Mouse (Mus musculus) embryonic facial prominence, embryonic 11.5 days (tissue): Measurements from ENCODE around the gene Gm47996. TPM values are rescaled to one million over a fixed set of nuclear protein-coding genes. Genes with fewer than 3 reads are reported as not detected.
"Not testable (repeated sequence)": the region's sequence is repeated elsewhere in the genome, so short reads cannot be mapped to it uniquely, and the experiment has no call there.

Source experiments
- ATAC-seq: fragments of 200-750 bp; cut with Nextera tagmentation; replicated peaks from 2 replicates; pipeline ENCODE4 v1.8.0; 2017; ENCODE audit warnings: low read depth; ENCODE audit not compliant: insufficient number of reproducible peaks, low FRiP score, low TSS enrichment
- DNase-seq: peaks from one replicate; pipeline ENCODE4 v3.0.0-alpha.2; 2015; ENCODE audit warnings: low spot score
- H3K27ac ChIP-seq: fragments of 300-500 bp; sonication (generic); replicated peaks from 2 replicates; pipeline ENCODE4 v1.5.1; 2014; ENCODE audit warnings: mild to moderate bottlenecking, low read depth, low read length, control low read depth
- H3K27me3 ChIP-seq: fragments of 300-500 bp; sonication (generic); 2 replicates; pipeline ENCODE4 v1.6.1; 2014; ENCODE audit warnings: mild to moderate bottlenecking, low read length, moderate library complexity, mixed read lengths; ENCODE audit not compliant: control insufficient read depth, insufficient read depth
- H3K36me3 ChIP-seq: fragments of 300-500 bp; sonication (generic); replicated peaks from 2 replicates; pipeline ENCODE4 v1.6.1; 2014; ENCODE audit warnings: low read depth, mild to moderate bottlenecking, low read length, moderate library complexity, mixed read lengths; ENCODE audit not compliant: control insufficient read depth, insufficient read depth
- H3K4me1 ChIP-seq: fragments of 300-500 bp; sonication (generic); 2 replicates; pipeline ENCODE4 v1.6.1; 2014; ENCODE audit warnings: low read length, mixed read lengths; ENCODE audit not compliant: control insufficient read depth, insufficient read depth
- H3K4me2 ChIP-seq: fragments of 300-500 bp; sonication (generic); 2 replicates; pipeline ENCODE4 v1.6.1; 2014; ENCODE audit warnings: low read depth, mild to moderate bottlenecking, control low read depth, low read length, moderate library complexity
- H3K4me3 ChIP-seq: fragments of 300-500 bp; sonication (generic); 2 replicates; pipeline ENCODE4 v1.5.1; 2014; ENCODE audit warnings: low read depth, low read length, control low read depth
- H3K9ac ChIP-seq: fragments of 300-500 bp; sonication (generic); replicated peaks from 2 replicates; pipeline ENCODE4 v1.6.1; 2014; ENCODE audit warnings: mild to moderate bottlenecking, control low read depth, low read length
- H3K9me3 ChIP-seq: fragments of 300-500 bp; sonication (generic); replicated peaks from 2 replicates; pipeline ENCODE4 v1.6.1; 2016; ENCODE audit warnings: mild to moderate bottlenecking, low read length, inconsistent platforms, mixed read lengths; ENCODE audit not compliant: control insufficient read depth
- WGBS: fragments of 180-500 bp; shearing (Covaris S2); extraction: QIAGEN DNeasy Blood & Tissue Kit; methylation state at CpG from one replicate; pipeline ENCODE4 v1.1.7; 2014; 5-methylcytosine and 5-hydroxymethylcytosine counted together
- polyA plus RNA-seq: library from polyadenylated mRNA; unstranded; fragments of >200 nt; fragmentation: Nextera tagmentation; extraction: Ambion mirVana; gene quantifications from 2 replicates; pipeline ENCODE4 v1.2.1, GENCODE M21; 2014

Gm47996 gene
- 0.54 TPM in 1 of 2 replicates, not detected in the other for polyA plus RNA-seq

GRCm38 (mm10) chr1:151209824-151210355, at the start of gene Gm47996:
TSS of gene Gm47996 (plus strand) at chr1:151210131.
- H3K4me1 ChIP-seq, H3K4me2 ChIP-seq, H3K4me3 ChIP-seq, DNase-seq, H3K27me3 ChIP-seq, H3K36me3 ChIP-seq, ATAC-seq, H3K27ac ChIP-seq, H3K9me3 ChIP-seq, H3K9ac ChIP-seq: not testable (repeated sequence)
- WGBS = 90% methylated on average over 4 of the region's 8 CpGs

GRCm38 (mm10) chr1:151166031-151166430, 43.9 kb upstream of the Gm47996 start:
- H3K4me2 ChIP-seq = no peak overlapping the region
- 33% methylated on average over 8 of the region's 8 CpGs for WGBS
- H3K9ac ChIP-seq = no peak overlapping the region
- no peaks in the 10 kb centered on the region for H3K27me3 ChIP-seq
- no peaks in the 10 kb centered on the region for H3K9me3 ChIP-seq
- DNase-seq (no peak), ATAC-seq (no peak)
- no peaks in the 10 kb centered on the region for H3K4me1 ChIP-seq
- no peak overlapping the region for H3K27ac ChIP-seq
- no peaks in the 10 kb centered on the region for H3K36me3 ChIP-seq
- H3K4me3 ChIP-seq = no peak overlapping the region

GRCm38 (mm10) chr1:151167297-151168047, 42.5 kb upstream of the Gm47996 start:
- Histone ChIP-seq H3K4me3 (no peak overlapping the region), H3K27me3 (no peaks in the 10 kb centered on the region), H3K27ac (no peak overlapping the region), H3K9ac (no peak overlapping the region), H3K9me3 (no peaks in the 10 kb centered on the region), H3K36me3 (no peaks in the 10 kb centered on the region), H3K4me2 (no peak overlapping the region), H3K4me1 (no peaks in the 10 kb centered on the region)
- DNase-seq (no peak), ATAC-seq (no peak)
- WGBS = 31% methylated on average over 12 of the region's 12 CpGs

GRCm38 (mm10) chr1:151168637-151169036, 41.3 kb upstream of the Gm47996 start:
- 77% methylated on average over 3 of the region's 3 CpGs for WGBS
- Histone ChIP-seq H3K27me3 (no peaks in the 10 kb centered on the region), H3K9ac (no peak overlapping the region), H3K4me2 (no peak overlapping the region), H3K36me3 (no peaks in the 10 kb centered on the region), H3K27ac (no peak overlapping the region), H3K4me1 (no peaks in the 10 kb centered on the region), H3K4me3 (no peak overlapping the region), H3K9me3 (no peaks in the 10 kb centered on the region)
- DNase-seq (no peak), ATAC-seq (no peak)

DNA sequence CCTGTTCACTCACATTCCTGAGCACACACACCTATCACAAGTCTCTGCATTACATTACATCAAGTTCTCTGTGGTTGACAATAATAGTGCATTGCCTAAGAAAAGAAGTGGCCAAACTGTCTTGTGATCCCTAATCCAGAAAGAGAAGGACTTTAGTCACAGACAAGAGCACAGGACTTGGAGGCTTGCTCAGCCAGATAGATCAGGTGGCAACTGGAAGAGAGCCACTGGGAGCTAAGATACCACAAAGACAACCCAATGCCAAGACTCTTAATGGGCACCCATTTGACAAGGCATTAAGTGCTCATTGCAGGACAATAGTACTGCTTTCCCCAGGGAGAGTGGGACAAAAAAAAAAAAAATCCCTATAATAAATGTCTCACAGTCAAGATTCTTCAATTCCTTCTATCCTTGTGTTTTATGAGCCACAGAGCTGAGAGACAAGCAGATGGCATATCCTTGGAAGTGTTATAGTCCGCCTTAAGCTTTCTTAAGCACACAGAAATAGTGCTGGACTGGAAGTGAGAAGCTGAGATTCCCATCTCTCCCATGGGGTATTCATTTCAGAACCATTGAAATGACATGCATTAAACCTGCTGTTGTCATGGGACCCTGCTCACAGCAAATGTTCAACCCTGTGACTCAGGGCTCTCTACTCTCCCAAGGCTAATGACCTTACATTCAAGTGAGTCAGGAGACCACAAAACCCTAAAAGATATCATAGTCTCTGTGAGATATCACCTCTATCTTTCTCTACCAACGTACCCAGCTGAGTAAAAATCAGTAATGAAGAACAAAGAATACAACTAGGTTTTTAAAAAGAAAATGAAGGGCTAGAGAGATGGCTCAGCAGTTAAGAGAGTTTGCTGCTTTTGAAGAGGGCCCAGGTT, 38.1 kb upstream of the Gm47996 start:
- Histone ChIP-seq H3K4me2 (no peak overlapping the region), H3K27ac (no peak overlapping the region), H3K9me3 (no peaks in the 10 kb centered on the region), H3K4me1 (no peaks in the 10 kb centered on the region), H3K9ac (no peak overlapping the region), H3K27me3 (no peaks in the 10 kb centered on the region), H3K4me3 (no peak overlapping the region), H3K36me3 (no peaks in the 10 kb centered on the region)
- 87% methylated on average over 2 of the region's 2 CpGs for WGBS
- no peak for ATAC-seq
- DNase-seq = no peak

DNA sequence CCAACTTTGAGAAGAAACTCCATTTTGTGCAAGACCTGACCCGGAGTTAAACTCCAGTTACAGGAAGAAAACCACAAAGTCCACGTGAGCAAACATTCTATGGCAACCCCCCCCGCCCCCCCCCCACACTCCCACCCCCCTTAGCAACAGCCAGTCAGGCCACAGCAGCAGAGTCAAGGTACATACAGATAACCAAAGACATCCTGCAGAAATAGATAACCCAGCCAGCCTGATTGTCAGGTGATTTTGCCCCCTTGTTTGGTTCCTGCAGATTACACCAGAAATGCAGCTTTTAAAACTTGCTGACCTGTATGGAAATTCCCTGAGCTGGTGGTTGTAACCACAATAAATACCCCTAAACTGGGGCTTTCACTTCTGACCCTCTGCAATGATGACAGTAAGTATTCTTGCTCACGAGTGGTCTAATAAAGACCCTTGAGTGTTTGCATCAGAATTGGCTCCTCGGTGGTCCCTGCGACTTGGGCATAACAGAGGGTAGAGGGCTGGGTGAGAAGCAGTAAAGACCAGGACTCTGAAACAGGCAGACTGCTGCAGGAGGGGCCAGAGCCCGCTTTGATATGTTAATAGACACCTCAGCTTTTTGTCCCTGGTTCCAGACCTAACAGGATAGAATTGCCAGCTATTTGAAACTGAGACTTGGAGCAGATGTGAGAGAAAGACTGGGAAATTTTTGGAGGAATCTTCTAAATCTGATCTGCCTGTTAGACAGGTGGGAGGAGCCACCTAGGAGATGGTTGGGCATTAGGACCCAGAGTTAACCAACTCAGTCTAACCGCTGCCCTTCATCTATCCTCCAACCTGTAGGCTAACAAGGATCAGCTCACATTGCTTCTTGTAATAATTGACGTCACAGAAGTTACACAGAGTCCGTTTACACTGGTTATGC, 32.6 kb upstream of the Gm47996 start:
- DNase-seq = peak; percentile 74

DNA sequence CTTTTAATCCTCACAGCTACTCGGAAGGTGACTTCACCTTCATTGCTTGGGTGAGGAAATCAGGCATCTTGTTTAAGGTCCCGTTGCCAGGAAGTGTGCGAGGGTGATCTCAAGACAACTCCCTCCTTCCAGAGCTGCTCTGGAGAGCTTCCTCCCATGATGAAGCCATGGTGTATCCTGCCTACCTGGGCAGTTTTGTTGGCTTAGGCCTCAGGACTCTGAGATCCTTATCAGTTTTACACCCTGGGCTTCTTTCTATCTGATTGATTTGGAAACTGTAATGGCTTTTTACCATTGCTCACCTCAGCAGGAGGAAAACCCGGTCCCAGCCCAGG, 32.0 kb upstream of the Gm47996 start:
- H3K27me3 ChIP-seq = no peaks in the 10 kb centered on the region
- ATAC-seq (no peak), DNase-seq (no peak)
- H3K27ac ChIP-seq = no peak overlapping the region
- no peaks in the 10 kb centered on the region for H3K4me1 ChIP-seq
- no peaks in the 10 kb centered on the region for H3K36me3 ChIP-seq
- WGBS = 16% methylated on average over 4 of the region's 4 CpGs
- no peaks in the 10 kb centered on the region for H3K9me3 ChIP-seq
- peak overlapping the region; percentile 50 for H3K4me2 ChIP-seq
- 0 out of 2 replicates have a peak overlapping the region, but pooled peaks have one; percentile 40 for H3K9ac ChIP-seq
- H3K4me3 ChIP-seq = no peak overlapping the region

More for the DNA sequence above, 32.6 kb upstream of the Gm47996 start:
- ATAC-seq = peak; percentile 79
- Histone ChIP-seq H3K27ac (no peak overlapping the region), H3K4me3 (no peak overlapping the region), H3K36me3 (no peaks in the 10 kb centered on the region), H3K9me3 (no peaks in the 10 kb centered on the region), H3K4me2 (peak overlapping the region; percentile 50), H3K27me3 (no peaks in the 10 kb centered on the region), H3K9ac (no peak overlapping the region), H3K4me1 (no peaks in the 10 kb centered on the region)
- 10% methylated on average over 10 of the region's 10 CpGs for WGBS
